Mouse (Mus musculus) spleen, postnatal 4 days (tissue): ENCODE data around the gene Foxd3.

Source experiments
- DNase-seq, 2 experiments: peaks; one replicate each; pipeline ENCODE4 v3.0.0; 2022; ENCODE audit warnings: low spot score in 2 of 2

Gene Foxd3

DNA sequence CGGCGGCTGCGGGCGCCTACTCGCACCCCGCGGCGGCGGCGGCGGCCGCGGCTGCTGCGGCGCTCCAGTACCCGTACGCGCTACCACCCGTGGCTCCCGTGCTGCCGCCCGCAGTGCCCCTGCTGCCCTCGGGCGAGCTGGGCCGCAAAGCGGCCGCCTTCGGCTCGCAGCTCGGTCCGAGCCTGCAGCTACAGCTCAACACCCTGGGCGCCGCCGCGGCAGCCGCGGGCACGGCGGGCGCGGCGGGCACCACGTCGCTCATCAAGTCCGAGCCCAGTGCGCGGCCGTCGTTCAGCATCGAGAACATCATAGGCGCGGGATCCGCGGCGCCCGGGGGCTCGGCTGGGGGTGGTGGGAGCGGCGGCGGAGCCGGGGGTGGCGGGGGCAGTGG is 1.3 kb downstream of the Foxd3 start:
- DNase-seq = no peak

DNA sequence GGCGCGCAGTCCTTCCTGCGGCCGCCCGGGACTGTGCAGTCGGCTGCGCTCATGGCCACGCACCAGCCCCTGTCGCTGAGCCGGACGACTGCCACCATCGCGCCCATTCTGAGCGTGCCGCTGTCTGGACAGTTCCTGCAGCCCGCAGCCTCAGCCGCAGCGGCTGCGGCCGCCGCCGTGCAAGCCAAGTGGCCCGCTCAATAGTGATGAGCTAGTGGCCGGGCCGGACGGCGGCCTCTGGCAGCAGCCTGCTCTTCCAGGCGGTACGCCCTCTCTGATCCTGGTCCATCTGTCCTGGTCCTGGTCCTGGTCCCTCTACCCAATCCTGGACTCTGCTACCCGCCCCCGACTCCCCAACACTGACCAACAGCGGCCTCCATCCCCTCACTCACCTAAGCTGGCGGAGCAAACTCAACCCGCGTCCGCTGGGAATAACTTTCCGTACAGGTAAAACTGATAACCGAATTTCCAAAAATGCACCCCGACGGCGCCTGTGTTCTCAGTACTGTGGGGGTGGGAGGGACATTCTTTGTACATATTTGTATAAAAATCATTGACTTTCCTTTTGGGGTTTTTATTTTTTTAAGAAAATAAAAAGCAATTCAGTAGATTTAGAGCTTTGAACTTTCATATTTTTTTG is 1.9 kb downstream of the Foxd3 start:
- peak in 1 of 2 experiments; percentile 62 for DNase-seq

DNA sequence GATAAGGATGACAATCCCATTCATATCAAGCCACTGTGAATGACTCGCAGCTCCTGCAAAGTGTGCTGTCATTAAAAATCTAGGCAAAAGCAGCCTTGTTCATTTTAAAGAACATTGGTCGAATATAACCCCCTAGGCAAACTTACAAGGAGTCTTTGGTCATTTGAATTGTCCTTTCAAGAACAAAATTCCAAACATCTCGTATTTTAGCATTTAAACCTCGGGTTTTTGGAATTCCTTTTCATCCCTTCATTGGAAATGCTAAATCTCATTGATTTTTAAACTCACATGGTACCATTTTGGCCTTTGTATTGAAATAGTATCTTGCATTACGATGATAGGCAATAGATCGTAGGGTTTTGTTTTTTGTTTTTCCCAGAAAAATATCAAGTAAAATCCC is 2.8 kb downstream of the Foxd3 start:
- no peak for DNase-seq

DNA sequence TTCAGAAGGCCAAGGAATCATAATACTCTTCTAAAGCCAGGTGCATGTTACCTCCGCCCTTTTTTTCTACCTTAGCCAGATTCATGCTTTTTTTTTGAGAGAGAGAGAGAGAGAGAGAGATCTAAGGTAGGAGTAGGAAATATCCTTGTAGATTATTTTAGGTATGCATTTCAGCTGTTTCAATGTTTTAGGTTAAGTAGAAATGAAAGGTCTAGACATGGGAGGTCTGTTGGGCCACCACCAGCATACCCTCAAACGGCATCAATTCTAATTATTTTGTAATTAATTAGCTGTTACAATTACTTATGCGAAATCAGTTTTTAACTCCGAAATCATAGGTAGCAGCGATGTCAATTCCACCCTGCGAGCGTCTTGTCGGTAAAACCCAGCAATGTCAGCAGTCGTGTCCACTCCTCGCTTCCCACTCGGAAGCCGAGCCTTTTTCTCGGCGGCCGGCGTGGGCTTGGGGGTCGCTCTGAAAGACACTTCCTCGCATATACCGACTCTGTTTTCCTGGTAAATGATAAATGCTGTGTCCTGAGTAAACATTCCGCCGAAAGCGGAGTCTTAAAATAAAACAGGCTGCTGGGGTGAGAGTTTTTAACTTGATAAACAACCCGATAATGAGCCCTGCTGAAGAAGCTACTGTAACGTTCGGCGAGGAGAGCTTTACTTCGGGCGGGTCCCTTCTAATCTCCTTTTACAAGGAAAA is 3.4 kb downstream of the Foxd3 start:
- no peak for DNase-seq

DNA sequence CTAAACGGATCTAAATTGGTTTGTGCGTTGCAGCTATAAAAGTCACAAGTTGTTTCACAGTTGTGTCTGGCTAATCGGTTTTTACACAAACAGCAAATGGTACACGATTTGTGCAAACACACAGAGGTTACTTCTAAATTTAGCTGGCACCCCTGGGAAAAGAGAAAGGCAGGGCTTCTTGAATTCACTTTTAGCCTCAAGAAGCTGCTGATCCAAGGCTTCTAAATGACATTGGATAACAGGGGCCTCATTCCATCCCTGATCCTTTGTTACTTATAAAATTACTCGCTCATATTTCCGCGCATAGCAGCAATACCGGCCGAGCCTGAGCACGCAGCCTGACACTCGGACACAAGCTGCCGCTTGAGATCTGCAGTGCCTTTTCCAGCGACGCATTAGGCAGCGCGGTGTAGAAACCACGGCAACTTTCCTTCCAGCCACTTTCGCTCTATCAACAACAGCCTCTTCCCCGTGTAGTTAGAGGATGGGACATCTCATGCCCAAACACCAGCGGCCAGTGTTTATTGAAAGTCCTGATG is 4.0 kb downstream of the Foxd3 start:
- DNase-seq = no peak

DNA sequence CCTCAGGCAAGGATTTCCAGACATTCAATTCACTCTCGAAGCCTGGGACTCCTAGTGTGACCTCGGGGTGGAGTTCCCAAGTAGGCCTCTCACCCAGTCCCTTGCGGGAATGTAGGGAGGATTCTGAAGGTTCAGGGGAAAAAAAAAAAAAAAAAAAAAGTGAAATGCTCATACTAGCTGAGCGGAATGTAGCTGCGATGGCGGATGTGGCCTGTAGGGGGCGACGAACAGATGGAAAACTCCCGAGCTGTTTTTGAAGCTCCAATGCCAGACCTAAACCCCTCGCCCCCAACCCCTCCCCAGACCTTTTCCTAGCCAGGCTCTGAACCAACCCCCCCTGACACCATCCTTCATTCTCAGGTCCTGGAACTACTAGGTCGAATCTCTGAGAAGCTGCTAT is 4.9 kb downstream of the Foxd3 start:
- DNase-seq = peak in 1 of 2 experiments; percentile 76

DNA sequence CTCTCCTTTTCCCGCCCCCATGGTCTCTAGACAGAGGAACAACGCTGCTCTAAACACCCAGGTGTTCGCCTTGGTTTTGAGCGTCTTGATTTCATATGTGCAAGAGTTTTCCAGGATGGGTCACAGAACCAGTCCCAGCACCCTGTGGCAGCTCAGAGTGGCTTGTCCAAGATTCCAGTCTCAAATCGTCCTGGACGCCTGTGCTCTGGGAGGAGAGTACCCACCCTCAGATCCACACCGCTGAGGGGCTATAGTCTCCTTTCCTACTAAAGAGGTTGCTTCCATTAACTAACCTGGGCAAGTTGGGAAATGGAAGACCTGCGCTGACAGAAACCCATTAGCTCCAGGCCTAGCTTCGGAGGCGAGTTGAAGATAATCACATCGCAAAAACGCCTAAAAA is 5.9 kb downstream of the Foxd3 start:
- DNase-seq = no peak

DNA sequence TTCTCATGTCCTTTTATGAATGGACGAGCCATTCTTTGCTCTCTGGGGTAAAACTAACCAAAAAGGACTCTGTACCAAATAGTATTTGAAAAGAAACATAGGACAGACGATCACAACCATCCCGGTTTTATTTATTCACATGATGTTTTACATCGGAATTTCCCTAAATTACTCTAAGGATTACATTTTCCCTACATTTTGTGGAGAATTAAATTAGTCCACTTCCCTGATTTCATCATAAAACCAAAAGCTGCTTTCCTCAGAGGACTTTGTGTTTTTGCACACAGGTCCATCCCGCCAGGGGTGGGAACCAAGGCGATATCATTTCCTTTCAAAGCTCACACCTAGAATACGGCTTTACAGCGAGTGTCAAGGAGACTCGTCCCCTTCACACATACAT is 6.3 kb downstream of the Foxd3 start:
- no peak for DNase-seq

DNA sequence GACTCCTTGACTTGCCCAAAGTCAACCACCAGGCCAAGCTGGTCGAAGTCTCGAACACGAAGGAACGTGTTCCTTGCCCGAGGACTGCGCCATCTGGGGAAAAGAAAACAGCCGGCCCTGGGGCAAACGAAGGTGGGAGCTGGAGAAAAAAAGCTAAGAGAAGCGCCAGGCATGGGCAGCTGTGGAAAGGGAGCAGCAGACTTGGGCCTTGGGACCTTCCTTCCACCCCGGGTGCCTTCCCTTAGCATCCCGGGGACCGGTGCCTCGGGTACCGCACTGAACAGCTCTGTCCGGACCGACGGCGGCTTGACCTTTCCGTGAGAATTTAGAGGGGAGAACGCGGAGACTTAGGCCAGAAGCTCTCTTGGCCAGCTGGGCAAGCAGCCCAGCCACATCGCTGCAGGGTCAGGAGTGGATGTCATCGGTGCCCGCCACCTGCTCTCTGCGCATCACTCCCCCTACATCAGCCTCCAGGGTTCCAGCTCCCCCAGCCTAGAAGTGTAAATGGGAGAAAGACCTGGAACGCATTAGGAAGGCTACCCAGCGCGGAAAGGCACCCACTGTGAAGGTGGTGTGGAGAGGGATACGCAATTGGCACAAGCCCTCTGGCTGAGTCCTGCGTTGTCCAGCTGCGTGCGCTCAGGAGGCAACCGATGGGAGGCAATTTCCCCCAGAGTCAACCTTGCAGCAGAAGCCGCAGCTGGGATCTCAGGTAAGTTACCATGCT is 6.9 kb downstream of the Foxd3 start:
- DNase-seq = no peak

DNA sequence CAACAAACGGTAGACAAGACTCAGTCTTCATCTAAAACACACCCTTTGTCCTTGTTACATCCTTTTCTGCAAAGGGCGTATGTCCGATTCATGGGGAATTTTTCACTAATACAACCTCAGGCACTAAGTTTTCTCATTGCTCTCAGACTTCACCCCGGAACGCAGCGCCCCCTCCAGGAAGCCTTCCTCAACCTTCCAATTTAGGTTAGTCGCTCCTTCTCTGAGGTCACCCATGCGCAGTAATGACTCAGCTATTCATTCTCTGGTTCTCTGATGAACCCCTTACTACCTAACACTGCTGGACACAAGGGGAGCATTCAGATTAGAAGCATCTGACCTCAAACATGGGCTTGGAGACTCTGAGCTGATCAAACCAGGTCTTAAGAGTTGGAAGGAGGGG is 7.6 kb downstream of the Foxd3 start:
- no peak for DNase-seq

DNA sequence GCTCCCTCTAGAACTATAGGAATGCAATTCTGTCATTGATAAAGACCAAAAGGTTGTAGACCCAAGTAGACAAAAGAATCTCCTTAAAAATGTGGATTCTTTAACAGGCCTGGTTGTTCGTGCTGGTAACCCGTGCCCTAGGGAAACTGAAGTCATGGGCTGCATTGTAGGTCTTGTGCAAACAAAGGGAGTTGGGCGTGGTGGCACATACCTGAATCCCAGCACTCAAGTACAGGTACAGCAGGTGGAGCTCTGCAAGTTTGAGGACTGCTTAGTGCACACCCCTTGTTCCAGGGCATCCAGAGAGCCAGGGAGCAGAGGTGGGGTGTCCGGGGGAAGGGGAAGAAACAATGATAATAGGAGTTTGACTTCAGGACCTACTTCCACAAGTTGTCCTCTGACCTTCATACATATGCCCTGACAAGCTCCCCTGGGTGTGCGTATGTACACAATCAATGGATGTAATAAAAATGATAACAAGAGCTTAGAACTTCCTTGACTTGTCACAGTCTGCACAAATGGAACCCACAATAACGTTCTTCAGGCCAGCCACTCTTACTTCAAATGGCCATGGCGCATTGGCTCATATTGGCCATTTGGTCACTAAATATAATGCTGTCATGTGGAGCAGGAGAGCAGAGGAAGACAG is 14.2 kb downstream of the Foxd3 start:
- DNase-seq = no peak

DNA sequence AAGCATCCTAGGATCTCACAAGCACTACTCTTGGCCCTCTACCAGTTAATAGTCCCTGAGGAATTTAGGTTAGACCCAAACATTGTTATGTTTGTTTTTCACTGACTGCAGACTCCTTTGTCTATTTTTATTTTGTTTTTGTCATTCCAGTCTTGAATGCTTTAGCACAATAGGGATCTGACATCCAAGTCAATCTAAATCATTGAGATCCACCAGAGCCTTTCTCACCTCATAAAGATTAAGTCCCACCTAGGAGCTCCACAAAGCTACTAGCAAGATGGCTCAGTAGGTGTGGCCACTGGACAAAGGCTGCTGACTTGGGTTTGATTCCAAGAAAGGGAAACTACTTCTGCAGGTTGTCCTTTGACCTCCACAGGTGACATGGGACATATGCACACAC is 19.1 kb downstream of the Foxd3 start:
- no peak for DNase-seq

DNA sequence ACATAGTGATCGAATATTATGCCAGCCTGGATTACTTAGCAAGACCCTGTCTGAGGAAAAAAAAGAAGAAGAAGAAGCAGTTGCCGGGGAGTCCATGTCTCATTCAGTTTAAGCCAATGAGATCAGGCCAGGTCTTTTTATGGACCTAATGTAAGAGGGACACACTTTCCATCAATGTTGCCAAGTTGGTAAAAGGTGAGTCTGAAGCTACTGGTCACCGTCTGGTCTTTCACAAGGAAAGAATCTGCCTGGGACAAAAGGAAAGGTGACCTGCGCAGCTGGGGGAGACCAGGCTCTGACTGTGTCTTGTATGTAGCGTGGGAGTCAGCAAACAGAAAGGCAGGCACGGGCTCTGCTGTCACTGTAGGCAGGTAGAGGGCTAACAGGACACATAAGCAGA is 27.8 kb downstream of the Foxd3 start:
- no peak for DNase-seq

DNA sequence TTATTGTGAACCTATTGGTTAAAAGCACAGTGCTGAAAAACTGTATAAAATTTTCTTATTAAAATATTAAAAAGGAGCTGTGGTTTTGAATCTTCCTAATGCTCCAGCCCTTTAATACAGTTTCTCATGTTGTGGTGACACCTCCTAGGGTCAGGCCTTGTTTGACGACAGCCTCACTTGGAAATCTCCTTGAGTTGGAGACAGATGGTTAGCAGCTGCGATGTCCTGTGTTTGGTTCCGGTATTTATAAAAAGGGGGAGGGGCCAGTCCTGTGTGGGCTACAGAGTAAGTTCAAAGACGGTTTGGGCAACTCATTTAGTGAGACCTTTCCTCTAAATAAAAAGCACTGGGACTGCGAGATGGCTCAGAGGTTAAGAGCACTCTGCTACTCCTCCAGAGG is 30.2 kb downstream of the Foxd3 start:
- DNase-seq = no peak
